Mouse (Mus musculus) right cerebral cortex, postnatal 14 days (tissue): ENCODE results near the gene Rbbp8nl.

Experiments
- DNase-seq: peaks from one replicate; pipeline ENCODE4 v3.0.0; 2022

Gene Rbbp8nl

DNA sequence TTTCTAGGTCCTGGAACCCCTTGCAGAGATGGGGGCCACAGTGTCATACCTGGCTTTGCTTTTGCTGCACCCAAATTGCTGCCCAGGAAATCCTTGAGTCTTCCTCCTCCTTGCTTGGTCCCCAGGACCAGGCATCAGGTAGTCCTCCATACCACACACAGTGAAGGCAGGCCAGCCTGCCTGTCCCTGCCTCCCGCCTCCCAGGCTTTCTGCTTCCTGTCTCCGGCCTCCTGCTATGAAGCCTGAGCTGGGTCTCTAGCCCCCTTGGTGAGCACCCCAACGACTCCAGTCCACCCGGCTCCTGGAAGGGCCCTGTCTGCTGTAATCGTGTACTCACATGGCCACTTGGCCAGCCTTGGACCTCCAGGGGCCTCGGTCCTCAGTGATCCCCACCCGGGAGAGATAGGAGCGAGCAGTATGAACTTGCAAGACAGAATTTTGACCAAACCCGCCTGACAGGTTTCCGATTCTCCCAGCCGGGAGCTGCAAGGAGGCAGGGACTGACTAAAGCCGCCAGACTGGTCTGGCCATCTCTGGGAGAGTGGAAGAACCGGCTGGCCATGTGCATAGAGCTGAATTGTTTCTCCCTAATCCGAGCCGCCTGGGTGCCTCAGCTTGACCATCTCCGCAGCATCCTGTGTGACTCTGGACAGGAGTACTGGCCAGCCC is at the start of gene Rbbp8nl:
Gene Rbbp8nl, minus strand, starts transcription at position 440 of the 669 bp plus-strand sequence.
- DNase-seq = no peak

DNA sequence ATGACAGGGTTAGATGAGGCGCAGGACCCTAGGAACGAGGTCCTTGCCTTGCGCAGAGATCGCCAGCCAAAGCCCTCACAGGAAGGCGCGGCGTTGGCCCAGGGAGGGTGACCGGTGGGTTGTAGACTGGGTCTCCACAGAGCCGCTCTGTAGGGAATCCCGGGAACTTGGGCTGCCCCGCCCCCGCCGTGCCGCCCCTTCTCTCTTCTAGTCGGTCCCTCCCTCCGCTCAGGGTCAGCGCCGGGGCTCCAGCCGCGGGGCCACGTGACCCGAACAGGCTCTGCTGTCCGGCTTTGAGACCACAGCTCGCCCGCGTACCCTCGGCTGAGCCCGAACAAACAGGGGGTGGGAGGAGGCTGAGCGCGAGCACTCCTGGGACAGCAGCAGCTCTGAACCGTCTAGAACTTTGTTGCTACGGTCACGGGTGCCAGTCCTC is 44.9 kb upstream of the Rbbp8nl start, which contains the start of gene Gata5:
Gene Gata5, minus strand, starts transcription at position 149 of the 436 bp plus-strand sequence.
- no peak for DNase-seq

GRCm38 (mm10) chr2:180333778-180334550 is 44.3 kb upstream of the Rbbp8nl start:
- DNase-seq = no peak

DNA sequence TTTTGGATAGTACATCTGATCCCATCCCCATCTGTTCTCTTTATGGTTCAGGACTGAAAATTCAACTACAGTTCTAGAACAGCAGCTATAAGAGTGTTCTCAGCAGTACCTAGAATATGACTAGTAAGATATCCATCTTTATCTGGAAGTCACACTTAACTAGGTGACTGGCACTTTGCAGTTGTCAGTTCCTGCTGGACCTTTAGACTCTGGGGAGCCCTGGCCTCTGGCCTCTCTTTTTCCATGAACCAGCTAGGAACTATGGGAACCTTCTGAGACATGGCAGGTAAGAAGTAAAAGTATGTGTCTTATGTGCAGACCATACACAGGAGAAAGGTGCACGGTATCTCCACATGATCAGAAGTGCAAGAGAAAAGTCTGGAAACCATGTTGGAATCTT is 39.8 kb upstream of the Rbbp8nl start:
- DNase-seq = no peak

- DNase-seq = no peak
These were observed 33.1 kb upstream of the Rbbp8nl start for GRCm38 (mm10) chr2:180322674-180323355.

- DNase-seq = no peak
These were observed 30.5 kb upstream of the Rbbp8nl start for GRCm38 (mm10) chr2:180320216-180320615.

- no peak for DNase-seq
These were observed 27.9 kb upstream of the Rbbp8nl start for GRCm38 (mm10) chr2:180317591-180317990.

DNA sequence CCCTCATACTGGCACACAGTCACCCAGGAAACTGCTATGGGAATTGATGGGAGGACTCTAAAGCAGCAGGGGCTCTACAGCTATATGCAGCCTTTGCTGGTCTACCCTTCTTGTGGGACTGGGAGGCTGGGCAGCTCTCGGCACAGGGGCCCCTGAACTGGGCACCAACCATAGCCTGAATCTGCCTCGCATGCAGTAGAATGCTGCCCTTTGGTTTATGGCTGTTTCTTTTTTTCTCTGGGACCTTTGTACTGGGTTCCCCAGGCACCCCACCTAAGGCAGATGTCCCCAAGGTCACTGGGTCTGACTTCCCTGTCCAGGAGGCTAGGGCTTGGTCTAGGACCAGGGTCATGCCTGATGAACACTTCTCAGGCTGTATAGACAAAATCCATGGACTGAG is 24.6 kb upstream of the Rbbp8nl start:
- DNase-seq = no peak

DNA sequence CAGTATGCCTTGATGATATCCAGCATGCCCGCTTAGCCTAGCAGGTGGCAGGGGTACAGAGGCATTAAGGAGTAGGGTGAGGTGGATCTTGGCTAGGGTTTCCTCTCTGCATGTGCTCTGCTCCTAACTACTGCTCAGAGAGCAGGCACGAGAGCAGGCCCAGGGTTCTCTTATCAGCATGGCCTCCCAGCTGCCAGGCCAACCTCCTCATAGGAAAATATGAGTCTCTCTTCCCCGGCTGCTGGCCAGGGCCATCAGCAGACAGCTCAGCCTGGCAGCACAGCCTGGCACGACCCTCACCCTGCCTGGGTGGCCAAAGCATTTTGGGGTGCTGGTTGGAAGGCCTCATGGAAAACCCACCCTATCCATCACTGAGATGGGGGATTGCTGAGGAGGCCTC is 21.5 kb upstream of the Rbbp8nl start:
- DNase-seq = no peak

DNA sequence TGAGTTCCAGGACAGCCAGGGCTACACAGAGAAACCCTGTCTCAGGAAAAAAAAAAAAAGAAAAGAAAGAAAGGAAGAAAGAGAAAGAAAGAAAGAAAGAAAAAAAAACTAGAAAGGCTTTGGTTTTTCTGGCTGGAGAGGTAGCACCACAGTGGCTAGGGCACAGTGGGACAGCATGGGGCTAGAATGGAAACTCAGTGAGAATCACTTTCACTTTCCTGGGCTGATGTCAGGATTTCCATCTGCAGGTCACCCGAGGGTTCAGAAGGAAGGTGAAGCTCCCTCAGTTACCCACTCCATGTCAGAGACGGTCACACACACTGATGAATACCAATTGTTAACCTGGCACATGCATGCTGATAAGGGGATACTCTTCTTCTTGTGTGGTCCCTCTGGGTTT is 18.0 kb upstream of the Rbbp8nl start:
- DNase-seq = no peak

GRCm38 (mm10) chr2:180306423-180307168 is 16.9 kb upstream of the Rbbp8nl start:
- peak; percentile 16 for DNase-seq

DNA sequence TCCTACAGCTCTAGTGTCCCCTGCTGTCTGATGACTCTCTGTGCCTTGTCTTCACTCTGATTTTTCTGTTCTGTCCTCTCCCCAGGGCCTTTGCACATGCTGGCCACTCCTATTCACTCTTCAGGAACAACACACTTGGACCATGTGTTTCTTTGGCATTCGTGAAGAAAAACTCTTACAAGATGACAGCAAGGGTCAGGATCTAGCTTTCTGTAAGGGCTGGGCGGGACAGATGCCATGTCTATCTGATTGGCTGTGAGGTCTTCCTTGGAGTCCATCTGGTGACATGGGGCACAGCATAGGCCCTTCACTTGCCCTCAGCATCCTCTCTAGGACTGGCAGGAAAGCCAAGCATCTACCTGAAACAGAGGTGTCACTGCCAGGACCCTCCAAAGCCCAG is 16.3 kb upstream of the Rbbp8nl start:
- DNase-seq = no peak

DNA sequence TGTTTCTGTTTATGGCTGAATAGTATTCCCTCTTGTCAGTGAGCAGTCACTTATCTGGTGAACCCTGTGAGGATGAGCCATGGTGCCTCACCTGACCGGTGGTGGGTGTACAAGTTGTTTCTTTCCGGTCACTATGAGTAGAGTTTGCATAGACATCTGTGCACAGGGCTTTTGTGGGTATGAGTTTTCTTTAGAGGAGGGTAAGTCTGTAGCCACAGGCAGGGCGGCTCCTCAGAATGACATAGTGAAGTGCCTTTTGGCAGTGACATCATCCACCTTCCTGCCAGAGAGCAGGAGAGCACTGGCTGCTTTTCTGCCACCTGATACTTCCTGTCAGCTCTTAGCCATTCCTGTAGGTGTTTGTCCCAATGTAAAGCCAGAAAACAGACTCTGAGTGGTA is 15.8 kb upstream of the Rbbp8nl start:
- DNase-seq = no peak

DNA sequence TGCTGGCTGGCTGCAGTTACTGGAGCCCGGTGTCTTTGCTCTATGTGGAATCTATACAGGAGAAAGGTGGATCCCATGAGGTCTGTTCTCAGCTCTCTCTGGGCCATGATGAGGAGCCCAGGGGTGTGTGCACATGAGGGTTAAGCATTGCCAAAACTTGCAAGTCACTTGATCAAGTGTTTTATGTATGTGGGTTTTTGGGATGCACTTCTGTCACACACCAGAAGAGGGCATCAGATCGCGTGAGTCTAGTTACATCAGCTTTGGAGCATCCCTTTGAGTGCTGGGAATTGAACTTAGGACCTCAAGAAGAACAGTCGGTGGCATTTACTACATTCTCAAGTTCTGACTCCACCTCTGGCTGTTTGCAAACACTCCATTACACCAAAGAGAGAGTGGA is 14.9 kb upstream of the Rbbp8nl start:
- DNase-seq = no peak

- DNase-seq = no peak
These were observed 13.8 kb upstream of the Rbbp8nl start for GRCm38 (mm10) chr2:180303468-180303867.

DNA sequence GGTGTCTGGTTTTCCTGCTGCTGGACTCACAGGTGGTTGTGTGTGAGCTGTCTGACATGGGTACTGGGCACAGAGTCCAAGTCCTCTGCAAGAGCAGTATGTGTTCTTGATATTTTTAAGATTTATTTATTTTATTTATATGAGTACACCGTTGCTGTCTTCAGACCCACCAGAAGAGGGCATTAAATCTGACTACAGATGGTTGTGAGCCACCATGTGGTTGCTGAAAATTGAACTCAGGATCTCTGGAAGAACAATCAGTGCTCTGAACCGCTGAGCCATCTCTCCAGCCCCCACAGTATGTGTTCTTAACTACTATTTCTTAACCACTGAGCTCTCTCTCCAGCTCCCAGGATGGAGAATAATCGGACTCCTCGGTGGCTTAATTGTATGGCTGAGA is 12.5 kb upstream of the Rbbp8nl start:
- DNase-seq = no peak

GRCm38 (mm10) chr2:180300771-180301170 is 11.1 kb upstream of the Rbbp8nl start:
- DNase-seq = no peak

DNA sequence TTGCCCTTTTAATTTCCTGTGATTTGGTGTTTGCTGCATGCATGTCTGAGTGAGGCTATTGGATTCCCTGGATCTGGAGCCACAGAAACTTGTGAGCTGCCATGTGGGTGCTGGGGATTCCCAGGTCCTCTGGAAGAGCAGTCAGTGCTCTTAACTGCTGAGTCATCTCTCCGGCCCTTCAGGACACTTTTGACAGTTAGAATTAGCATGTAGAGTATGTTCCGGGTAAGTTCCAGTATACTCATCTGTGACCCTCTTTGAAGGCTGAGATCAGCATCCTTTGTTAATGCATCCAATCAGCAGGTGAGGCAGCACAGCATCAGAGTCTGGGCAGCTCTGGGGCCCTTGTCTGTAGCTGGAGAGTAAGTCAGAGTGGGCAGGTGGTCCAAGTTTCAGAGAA is 10.6 kb upstream of the Rbbp8nl start:
- DNase-seq = no peak

DNA sequence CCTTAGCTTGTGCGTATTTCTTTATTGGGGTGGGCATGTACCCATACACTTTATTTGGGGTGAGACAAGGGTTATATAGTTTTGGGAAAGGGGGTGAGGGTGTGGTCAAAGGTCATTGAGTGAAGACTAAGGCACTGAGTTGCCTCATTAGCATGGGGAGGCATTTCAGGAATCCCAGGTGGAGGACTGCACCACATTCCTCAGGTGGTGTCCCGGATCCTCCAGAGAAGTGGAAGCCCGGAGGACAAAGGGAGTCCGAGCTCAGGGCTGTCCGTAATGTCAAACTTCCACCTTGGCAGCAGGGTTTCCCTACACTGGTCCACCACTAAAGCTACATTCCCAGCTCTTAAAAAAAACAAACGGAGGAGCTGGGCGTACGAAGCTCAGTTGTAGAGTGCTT is 3.2 kb upstream of the Rbbp8nl start:
- DNase-seq = no peak

- no peak for DNase-seq
These were observed 2.3 kb upstream of the Rbbp8nl start for GRCm38 (mm10) chr2:180292026-180292425.

DNA sequence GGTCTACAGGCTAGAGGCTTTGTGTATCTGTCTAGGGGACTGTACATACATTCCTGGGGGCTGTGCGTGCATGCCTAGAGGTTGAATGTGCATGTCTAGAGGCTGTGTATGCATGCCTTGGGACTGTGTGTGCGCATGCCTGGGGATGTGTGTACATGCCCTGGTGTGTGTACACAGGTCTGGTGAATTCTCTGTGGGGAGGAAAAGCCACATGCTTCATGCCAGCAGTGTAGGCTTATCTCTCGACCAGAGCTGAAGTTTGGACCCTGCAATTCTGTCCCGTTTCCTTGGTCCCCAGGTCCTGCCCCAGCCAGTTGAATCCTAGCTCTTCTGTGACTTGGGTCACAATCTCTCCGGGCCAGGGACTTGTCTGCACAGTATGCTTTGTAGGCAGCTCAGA is 1.9 kb upstream of the Rbbp8nl start:
- no peak for DNase-seq

DNA sequence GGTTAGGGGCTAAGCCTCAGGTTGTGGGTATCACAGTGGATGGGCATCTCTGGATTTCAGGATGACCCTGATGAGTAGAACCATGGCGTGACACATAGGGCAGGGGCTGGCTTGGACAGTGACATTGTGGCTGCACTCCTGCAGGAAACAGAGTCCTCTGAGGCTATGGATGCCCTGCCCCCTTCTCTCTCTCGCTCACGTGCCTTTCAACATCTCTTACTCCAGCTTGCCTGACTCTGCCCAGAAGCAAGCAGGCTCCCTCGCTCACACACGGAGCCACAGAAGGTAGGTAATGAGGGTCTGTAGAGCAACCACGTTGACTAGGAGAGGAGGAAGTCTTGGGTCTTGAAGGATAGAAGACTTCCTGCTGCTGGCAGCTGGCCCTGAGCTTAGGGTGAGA is 824 bp upstream of the Rbbp8nl start:
- no peak for DNase-seq

DNA sequence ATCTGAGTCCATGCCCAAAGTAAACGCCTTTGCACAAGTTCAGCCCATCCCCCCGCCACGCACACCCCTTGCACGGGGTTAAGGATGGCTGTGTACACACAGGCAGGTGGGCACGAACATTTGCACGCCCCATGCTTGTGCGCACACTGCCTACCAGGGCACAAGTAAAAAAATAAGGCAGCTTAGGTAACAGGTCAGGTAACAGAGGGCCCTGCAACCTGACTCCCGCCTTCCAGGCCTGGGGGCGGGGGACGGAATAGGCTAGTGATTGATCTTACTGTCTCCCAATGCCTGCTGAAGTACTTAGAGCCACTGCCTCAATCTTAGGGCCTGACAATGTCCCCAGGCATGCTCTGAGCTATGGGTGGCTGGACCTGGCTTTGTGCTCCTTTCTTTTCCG is 713 bp downstream of the Rbbp8nl start:
- no peak for DNase-seq
